Mouse (Mus musculus): ENCODE data around the gene Gm10061. TPM values are rescaled to one million over a fixed set of nuclear protein-coding genes. Genes with fewer than 3 reads are reported as not detected.
"Not testable (repeated sequence)": the region's sequence is repeated elsewhere in the genome, so short reads cannot be mapped to it uniquely, and the experiment has no call there.

Gene Gm10061
- not detected for total RNA-seq (2018; cell fraction: chromatin; rRNA removed)
- not detected for total RNA-seq (2018; cell fraction: cytosol; rRNA removed)
- not detected for total RNA-seq (2018; cell fraction: nucleus; rRNA removed)
- polyA plus RNA-seq (2018): not detected in 3 replicates

DNA sequence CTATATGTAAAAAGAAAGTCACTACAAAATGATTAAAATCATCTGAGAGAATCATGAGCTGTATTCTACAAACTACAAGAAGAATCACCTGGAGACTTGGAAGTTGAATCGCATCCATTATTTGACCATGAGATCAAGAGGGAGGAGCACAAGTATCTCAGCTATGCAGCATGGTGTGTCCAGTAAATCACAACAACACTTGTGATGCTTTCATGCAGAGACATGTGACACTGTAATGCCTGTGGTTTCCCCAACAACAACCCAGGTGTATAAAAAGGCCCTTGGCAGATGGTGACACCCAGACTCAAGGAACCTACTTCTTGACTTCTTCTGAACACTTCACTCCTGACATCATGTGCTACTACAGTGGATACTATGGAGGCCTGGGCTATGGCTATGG, at the start of gene Gm10061:
Gm10061 (plus strand) TSS at position 301 of the 400 bp plus-strand sequence.
- no peaks in the 10 kb centered on the region for H3K36me3 ChIP-seq (ENCODE audit: inconsistent target)
- 82% methylated on average over 1 of the region's 1 CpGs for WGBS (ENCODE audit: missing documents)
- H3K4me3 ChIP-seq (ENCODE audit: inconsistent target): no peak within 1 kb of the TSS
- H3K27ac ChIP-seq: no peak within 1 kb of the TSS
- H3K79me2 ChIP-seq (ENCODE audit: inconsistent target): no peaks in the 10 kb centered on the region

- 100% methylated on average over 1 of the region's 1 CpGs for WGBS (ENCODE audit: missing documents)
- Histone ChIP-seq H3K79me2 (ENCODE audit: inconsistent target) (no peaks in the 10 kb centered on the region), H3K36me3 (ENCODE audit: inconsistent target) (no peaks in the 10 kb centered on the region), H3K4me3 (ENCODE audit: inconsistent target) (no peak within 1 kb of the TSS), H3K27ac (no peak within 1 kb of the TSS)
These were observed 10.3 kb upstream of the Gm10061 start, which contains the start of gene Gm6358 for GRCm38 (mm10) chr16:89140551-89140950. Gene Gm6358 (plus strand): TSS chr16:89140851.

DNA sequence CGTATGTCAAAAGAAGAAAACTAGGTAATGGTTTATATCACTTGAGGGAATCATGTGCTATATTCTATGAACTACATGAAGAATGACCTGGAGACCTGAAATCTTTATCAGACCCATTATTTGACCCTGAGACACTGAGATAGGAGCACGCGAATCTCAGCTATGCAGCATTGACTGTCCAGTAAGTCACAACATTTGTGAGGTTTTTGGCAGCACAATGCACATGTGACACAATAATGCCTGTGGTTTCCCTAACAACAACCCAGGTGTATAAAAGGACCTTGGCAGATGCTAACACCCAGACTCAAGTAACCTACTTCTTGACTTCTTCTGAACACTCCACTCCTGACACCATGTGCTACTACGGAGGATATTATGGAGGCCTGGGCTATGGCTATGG, 6.8 kb downstream of the Gm10061 start, which contains the start of gene Gm9789:
Gm9789 (plus strand) TSS at position 301 of the 400 bp plus-strand sequence.
- H3K79me2 ChIP-seq (ENCODE audit: inconsistent target): no peaks in the 10 kb centered on the region
- H3K27ac ChIP-seq: no peak within 1 kb of the TSS
- WGBS (ENCODE audit: missing documents): 83% methylated on average over 4 of the region's 4 CpGs
- H3K4me3 ChIP-seq (ENCODE audit: inconsistent target): no peak within 1 kb of the TSS
- H3K36me3 ChIP-seq (ENCODE audit: inconsistent target): no peaks in the 10 kb centered on the region

GRCm38 (mm10) chr16:89169190-89169589, 18.3 kb downstream of the Gm10061 start, which contains the start of gene Gm7735:
Gene Gm7735 (plus strand): TSS chr16:89169490.
- not testable (repeated sequence) for H3K79me2 ChIP-seq (ENCODE audit: inconsistent target); H3K27ac ChIP-seq; H3K36me3 ChIP-seq (ENCODE audit: inconsistent target); H3K4me3 ChIP-seq (ENCODE audit: inconsistent target)

GRCm38 (mm10) chr16:89174435-89174834, 23.5 kb downstream of the Gm10061 start, which contains the start of gene 1110057P08Rik:
Gene 1110057P08Rik (plus strand): TSS chr16:89174735.
- 72% methylated on average over 2 of the region's 2 CpGs for WGBS (ENCODE audit: missing documents)
- no peaks in the 10 kb centered on the region for H3K79me2 ChIP-seq (ENCODE audit: inconsistent target)
- no peak within 1 kb of the TSS for H3K27ac ChIP-seq
- no peak within 1 kb of the TSS for H3K4me3 ChIP-seq (ENCODE audit: inconsistent target)
- no peaks in the 10 kb centered on the region for H3K36me3 ChIP-seq (ENCODE audit: inconsistent target)

GRCm38 (mm10) chr16:89188621-89189020, 37.7 kb downstream of the Gm10061 start:
- Histone ChIP-seq H3K4me3 (ENCODE audit: inconsistent target) (no peak overlapping the region), H3K27ac (no peak overlapping the region), H3K79me2 (ENCODE audit: inconsistent target) (no peaks in the 10 kb centered on the region), H3K36me3 (ENCODE audit: inconsistent target) (no peaks in the 10 kb centered on the region)
- WGBS (ENCODE audit: missing documents): 76% methylated on average over 4 of the region's 4 CpGs

Other genes starting within 250 kb of the Gm10061 start
- not detected in 3 replicates for gene Krtap19-9b, start 218.8 kb upstream of the Gm10061 start, polyA plus RNA-seq (2018)
- gene Krtap16-3, start 188.2 kb upstream of the Gm10061 start, polyA plus RNA-seq (2018): not detected in 3 replicates
- not detected in 3 replicates for gene Krtap22-2, start 140.3 kb upstream of the Gm10061 start, polyA plus RNA-seq (2018)
- gene Gm10229, start 135.8 kb upstream of the Gm10061 start, polyA plus RNA-seq (2018): not detected in 3 replicates
- not detected in 3 replicates for gene Krtap6-1, start 119.4 kb upstream of the Gm10061 start, polyA plus RNA-seq (2018)
- not detected in 3 replicates for gene Gm10228, start 109.6 kb upstream of the Gm10061 start, polyA plus RNA-seq (2018)
- gene Krtap6-5, start 103.2 kb upstream of the Gm10061 start, polyA plus RNA-seq (2018): not detected in 3 replicates
- gene 1110025L11Rik, start 87.1 kb upstream of the Gm10061 start, polyA plus RNA-seq (2018): not detected in 3 replicates
- not detected in 3 replicates for gene Krtap6-3, start 67.1 kb upstream of the Gm10061 start, polyA plus RNA-seq (2018)
- gene Gm6358, start 10.2 kb upstream of the Gm10061 start, polyA plus RNA-seq (2018): not detected in 3 replicates
- gene Gm9789, start 6.9 kb downstream of the Gm10061 start, polyA plus RNA-seq (2018): not detected in 3 replicates
- not detected in 3 replicates for gene Gm7735, start 18.4 kb downstream of the Gm10061 start, polyA plus RNA-seq (2018)
- gene 1110057P08Rik, start 23.6 kb downstream of the Gm10061 start, polyA plus RNA-seq (2018): not detected in 3 replicates
- not detected in 3 replicates for gene Krtap20-2, start 54.8 kb downstream of the Gm10061 start, polyA plus RNA-seq (2018)

Data from macrophage (primary cell).